Mouse (Mus musculus): ENCODE data around the gene Os9.
A peak's percentile ranks its signal among the peaks of the same experiment; 100 is the strongest.
"Not testable (repeated sequence)": the region's sequence is repeated elsewhere in the genome, so short reads cannot be mapped to it uniquely, and the experiment has no call there.

The Os9 gene

DNA sequence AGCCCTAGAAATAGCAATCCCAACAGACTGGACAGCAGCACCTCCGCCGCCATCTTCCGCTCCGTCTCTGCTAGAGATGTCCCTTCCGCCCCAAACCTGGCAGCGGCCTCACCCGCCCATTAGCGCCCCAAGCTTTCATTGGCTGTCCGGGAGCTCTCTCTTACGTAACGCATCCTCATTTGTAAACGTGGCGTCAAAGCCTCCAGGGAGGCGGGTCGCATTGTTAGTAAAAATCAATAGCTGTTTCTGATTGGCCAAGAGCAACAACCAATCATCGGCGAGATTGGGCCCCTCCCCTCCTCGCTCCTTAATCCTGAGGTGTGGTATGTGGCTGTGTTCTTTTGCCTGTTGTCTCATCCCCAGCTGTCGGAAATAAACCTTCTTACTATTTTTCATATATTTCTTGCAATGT is at the start of gene Os9:
Gene Os9, minus strand, starts transcription at position 66 of the 412 bp plus-strand sequence.
- peak; percentile 97 for DNase-seq (ENCODE audit: low read depth, low spot score)

DNA sequence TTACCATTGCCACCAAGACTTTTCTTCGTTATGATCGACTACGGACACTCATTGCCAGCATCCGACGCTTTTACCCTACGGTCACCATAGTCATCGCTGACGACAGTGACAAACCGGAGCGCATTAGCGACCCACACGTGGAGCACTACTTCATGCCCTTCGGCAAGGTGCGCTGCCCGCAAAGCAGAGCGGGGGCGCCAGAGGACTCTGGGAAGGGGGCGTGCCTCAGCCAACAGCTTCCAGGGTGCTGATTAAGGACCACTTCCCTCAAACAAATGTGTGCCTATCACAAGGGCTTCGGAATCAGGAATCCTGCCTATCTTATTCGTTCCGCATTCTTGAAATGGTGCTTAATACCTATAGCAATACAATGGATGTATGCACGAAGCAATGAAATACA is 49.1 kb upstream of the Os9 start:
- no peak for DNase-seq (ENCODE audit: low read depth, low spot score)

DNA sequence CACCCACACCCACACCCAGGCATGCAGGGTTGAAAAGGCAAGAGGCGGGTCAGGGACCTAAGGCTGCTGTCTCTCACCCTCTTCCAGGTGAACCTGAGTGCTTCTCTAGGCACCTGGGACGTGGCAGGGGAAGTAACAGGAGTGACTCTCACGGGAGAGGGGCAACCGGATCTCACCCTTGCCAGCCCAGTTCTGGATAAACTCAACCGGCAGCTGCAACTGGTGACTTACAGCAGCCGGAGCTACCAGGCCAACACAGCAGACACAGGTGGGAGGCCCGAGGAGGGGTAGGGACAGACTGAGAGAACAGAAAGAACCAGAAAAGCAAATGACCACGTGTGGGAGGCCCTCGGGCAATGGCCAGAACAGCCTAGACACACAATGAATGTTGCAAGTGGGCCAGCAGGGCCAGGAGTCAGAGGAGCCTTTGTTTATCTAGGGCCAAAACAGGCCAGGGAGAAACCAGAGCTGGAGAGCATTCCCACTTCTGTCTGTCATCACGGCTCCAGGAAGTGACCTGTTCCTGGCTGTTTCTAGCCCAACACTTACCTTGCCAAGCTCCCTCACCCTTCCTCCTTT is 46.8 kb upstream of the Os9 start:
- DNase-seq (ENCODE audit: low read depth, low spot score): no peak

DNA sequence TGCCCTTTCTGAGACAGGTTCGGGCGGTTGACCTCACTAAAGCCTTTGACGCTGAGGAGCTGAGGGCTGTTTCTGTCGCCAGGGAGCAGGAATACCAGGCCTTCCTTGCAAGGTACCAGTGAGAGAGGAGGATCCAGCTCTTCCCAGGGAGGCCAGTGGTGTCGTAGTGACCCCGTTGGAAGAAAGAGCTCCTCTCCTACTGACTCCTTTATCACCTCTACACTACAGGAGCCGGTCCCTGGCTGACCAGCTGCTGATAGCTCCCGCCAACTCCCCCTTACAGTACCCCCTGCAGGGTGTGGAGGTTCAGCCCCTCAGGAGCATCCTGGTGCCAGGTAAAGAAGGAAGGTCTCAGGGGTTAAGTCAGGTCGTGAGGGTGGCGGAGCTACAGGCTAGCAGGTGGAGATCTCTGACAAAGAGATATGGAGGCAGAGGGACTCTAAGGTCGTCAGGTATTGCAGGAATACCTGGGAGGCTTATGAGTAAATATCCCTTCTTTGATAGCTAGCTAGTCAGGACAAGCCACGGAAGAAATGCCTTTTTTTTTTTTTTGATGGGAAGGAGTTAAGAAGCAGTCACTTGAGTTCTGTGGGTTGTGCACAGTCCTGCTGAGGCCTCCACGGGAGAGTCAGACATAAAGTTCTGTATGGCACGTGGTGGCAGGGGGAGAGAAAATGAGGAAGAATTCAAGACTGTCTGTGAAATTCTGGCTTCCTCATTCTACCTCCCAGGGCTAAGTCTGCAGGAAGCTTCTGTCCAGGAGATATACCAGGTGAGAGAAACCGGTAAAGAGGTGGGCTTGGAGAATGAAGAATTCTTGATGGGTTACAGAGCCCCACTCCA is 46.1 kb upstream of the Os9 start:
- no peak for DNase-seq (ENCODE audit: low read depth, low spot score)

DNA sequence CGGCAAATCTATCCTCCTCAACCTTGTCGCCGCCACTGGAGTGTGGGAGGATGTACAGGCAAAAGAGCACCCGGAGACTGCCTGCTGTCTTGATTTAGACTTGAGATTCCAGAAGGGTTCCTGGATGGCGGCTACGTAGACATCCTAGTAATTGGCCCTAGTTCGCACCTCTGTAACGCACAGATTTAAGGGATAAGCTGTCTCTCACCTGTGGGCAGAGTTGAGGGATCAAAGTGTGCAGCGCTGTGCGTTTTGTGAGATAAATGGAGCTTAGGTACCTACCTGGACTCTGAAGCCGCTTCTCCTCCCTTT is 45.4 kb upstream of the Os9 start:
- DNase-seq (ENCODE audit: low read depth, low spot score): no peak

DNA sequence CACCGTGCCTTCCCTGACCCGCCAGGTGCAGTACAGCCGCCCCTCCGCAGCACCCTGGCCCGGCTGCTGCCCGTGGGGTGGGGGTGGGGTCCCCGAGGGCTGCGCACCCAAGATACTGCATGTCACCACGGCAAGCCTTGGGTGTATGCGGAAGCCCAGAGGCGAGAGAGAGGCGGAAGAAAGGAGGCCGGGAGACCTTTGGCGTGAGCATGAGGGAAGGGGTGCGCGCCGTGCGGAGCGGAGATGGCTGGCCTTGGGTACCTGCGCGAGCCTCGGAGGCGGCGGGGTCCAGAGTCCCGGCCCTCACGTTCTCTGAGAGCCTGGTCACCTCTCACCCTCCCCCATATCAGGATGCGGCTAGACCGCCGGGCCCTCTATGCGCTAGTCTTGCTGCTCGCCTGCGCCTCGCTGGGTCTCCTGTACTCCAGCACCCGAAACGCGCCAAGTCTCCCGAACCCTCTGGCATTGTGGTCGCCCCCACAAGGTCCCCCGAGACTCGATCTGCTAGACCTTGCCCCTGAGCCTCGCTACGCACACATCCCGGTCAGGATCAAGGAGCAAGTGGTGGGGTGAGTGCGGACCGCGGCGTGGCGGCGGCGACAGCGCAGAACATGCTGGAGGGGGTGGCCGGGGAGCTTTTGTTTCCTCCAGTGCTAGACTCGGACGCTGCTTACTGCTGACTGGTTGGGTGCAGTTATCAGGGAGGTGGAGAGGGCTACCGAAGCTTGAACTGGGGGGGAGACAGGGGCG is 44.9 kb upstream of the Os9 start:
- DNase-seq (ENCODE audit: low read depth, low spot score): no peak

DNA sequence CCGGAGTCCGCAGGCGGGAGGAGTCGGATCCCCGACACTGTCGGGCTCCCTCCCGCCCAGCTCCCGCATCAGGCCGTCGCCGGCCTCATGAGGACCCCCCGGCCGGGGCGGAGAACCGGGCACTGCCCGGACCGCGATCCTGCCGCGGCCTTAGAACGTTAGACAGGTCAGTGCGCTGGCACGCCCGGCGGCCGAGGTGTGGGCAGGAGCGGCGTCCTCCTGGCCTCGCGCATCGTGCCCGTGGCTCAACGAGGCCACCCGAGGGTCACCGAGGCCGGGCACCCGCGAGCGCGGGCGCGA is 44.4 kb upstream of the Os9 start:
- DNase-seq (ENCODE audit: low read depth, low spot score): no peak

DNA sequence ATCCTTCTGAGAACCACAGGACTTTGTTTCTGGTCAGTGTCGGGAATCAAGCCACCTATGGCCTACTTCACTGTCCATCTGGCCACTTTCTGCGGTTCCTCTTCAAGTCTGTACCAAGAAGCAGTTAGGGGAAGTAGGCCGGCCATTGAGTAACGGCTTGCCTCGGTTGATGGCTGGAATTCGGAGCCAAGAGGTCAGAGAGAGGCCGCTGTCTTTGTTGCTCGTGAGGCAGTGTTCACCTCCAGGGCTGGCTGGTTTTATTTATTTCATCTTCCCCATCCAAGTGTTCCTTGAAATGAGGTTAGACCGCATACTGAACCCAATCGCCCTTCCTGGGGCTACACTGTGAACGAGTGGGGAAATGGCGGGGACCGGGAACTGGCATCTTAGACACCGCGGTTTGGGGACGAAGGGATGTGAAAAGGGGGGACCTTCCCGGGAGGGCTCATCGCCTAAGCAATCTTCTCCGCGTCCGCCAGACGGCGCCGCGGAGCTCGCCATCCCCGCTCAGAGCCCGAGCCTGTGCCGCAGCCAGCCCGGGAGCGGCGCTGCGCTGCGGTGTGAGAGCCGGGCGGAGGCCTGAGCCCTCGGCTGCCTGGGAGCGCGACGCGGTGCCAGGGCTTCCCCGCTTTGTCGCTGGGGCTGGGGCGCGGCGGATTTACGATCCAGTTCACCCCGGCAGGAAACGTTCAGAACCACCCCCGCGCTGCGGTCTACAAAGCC is 43.9 kb upstream of the Os9 start, which contains the start of gene B4galnt1:
Gene B4galnt1, plus strand, starts transcription at position 595 of the 723 bp plus-strand sequence.
- DNase-seq (ENCODE audit: low read depth, low spot score): peak; percentile 73

DNA sequence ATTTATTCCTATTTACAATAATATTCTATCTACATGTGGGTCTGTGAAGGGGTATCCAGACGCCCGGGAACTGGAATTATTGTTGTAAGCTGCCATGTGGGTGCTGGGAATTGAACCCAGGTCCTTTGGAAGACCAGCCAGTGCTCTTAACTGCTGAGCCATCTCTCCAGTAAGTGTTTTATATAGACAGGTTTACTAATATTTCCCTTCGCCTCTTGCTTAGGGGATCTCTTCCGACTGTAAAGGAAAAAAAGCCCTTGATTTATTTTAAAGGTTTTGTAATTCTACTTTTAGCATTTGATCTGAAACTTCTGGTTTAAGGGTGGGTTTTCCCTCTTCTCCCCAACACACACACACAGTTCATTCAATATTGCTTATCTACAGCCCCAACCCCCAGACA is 43.3 kb upstream of the Os9 start:
- DNase-seq (ENCODE audit: low read depth, low spot score): no peak

DNA sequence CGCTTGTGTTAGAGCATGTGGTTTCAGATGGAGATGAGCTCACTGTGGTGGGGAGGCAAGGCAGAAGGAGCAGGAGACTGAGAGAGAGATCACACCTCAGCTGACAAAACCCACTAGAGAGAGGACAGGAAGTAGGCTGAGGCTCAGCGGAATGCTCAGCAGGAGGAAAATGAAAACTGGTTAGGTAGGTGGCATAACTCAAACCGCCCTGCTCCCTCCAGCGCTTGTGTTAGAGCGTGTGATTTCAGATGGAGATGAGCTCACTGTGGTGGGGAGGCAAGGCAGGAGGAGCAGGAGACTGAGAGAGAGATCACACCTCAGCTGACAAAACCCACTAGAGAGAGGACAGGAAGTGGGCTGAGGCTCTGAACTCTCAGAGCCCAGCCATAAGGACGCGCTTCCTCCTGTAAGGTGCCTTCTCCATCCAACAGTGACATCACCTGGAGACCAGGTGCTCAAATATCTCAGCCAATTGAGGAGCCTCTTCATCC is 41.9 kb upstream of the Os9 start:
- DNase-seq (ENCODE audit: low read depth, low spot score): not testable (repeated sequence)

DNA sequence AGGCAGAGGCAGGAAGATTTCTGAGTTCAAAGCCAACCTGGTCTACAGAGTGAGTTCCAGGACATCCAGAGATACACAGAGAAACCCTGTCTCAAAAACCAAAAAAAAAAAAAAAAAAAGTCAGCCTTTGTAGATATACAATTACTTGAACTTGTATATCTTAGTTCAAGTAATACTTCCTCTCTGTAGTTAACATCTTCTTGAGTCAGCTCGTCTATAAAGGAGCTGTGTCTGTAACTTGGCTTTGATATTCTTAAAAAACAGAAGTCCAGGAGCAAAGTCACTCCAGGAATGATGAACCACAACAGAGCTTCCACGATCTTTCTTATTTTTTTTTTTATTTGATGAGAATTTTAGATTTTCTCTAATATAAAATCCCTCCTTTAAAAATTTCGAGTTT is 39.8 kb upstream of the Os9 start:
- DNase-seq (ENCODE audit: low read depth, low spot score): no peak

DNA sequence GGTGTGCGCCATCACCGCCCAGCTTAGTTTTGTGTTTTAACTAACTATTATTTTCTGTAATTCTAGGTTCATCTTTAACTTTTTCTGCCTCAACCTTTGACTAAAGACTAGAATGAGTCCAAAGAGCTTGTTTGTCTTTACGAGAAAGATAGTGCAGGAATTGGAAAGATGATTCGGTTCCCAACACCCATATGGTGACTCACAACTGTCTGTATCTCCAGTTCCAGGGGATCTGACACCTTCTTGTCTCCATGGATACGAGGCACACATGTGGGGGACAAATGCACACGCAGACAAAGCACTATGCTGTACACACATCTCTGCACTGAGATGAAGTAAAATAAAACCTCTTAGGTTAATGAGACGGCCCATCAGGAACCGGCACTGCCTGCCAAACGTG is 39.1 kb upstream of the Os9 start:
- DNase-seq (ENCODE audit: low read depth, low spot score): no peak

DNA sequence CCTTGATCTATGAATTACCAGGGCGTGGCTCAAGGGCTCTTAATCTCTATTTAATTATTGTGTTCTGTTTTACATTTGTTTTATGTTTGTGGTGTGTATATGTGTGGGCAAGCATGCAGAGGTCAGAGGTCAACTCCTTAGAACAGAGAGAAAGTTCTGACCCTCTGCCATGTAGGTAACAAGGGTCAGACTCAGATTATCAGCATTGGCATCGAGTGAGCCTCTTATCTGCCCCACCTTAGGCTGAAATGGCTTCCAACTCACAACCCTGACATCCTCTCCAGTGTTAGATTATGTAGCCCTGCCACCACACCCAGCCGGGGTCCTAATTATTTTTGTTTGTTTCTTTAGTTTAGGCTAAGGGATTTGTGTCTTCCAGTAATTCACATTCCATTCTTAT is 37.5 kb upstream of the Os9 start:
- DNase-seq (ENCODE audit: low read depth, low spot score): no peak

DNA sequence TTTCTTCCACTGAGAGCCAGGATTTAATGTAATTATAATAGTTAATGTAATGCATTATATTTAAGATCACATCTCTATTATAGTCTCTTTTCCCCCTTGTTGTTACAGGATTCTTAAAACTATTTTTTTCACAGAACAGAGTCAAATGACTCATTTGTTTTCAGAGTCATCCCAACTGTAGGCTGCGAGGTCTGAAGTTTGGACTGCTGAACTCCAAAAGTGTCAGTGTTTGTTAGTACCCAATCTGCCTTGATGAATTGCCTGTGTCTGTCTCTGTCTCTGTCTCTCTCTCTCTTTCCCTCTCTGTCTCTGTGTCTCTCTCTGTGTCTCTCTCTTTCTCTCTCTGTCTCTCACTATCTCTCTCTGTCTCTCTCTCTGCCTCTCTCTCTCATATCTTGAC is 35.6 kb upstream of the Os9 start:
- DNase-seq (ENCODE audit: low read depth, low spot score): no peak

DNA sequence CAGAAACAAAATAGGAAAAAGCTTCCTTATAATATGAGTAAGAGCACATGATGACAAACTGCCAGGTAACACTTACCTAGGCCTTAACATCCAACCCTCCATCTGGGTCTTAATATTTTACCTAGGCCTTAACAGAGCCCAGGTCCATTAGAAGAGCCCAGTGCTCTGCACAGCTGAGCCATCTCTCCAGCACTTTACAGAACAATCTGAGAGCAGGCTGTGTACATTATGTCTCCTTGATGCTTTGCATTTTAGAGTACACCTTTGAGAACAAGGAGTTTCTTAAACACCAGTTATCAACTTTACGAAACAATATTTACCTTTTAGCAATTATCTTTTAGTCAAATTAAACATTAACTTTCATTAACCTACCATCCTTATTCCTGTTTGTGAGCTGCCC is 35.2 kb upstream of the Os9 start:
- no peak for DNase-seq (ENCODE audit: low read depth, low spot score)

DNA sequence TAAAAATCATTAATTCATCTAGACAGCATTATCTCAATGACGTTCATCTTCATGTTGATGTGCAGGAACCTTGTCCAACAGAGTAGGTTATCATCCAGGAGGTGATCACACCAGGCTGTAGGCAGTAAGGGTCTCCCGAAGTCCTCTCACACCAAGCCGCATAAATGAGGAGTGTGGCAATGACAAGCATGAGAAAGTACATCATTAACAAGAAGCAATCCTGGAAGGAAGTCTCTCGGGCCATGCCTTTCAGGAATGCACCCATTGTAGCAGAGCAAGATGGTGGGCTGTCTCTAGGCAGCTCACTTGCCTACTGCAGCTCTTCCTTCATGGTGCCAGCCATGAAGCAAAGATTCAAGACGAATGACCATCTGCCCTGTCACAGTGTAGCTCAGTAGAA is 33.7 kb upstream of the Os9 start:
- no peak for DNase-seq (ENCODE audit: low read depth, low spot score)

DNA sequence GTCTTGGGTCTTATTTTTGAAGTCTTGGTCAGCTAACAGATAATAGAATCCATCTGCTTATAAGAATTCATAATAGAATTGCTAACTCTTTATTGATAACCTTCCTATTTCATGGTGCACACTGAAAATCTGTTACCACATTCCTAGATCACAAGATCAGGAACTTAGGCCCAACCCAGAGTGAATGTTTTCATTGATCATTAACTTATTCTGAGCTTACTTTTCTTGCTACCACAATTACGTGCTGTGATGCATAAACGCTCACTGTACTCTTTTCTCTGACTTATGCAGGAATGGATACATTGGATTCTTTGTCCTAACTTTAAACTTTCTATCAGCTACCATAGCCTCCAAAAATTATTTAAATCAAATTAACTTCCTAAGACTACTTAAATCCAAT is 33.3 kb upstream of the Os9 start:
- DNase-seq (ENCODE audit: low read depth, low spot score): no peak

DNA sequence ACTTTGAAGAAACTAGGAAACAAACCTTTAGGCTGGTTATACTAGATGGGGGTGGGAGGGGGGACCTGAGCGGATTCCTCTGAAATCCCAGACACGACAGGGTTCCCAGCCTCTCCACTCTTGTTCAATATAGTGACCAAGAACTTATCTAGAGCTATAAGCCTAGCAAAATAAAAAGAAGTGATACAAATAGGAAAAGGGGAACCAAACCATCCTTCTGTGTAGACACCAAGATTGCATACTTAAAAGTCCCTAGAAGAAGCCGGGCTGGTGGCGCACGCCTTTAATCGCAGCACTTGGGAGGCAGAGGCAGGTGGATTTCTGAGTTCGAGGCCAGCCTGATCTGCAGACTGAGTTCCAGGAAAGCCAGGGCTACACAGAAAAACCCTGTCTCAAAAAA is 32.4 kb upstream of the Os9 start:
- no peak for DNase-seq (ENCODE audit: low read depth, low spot score)

DNA sequence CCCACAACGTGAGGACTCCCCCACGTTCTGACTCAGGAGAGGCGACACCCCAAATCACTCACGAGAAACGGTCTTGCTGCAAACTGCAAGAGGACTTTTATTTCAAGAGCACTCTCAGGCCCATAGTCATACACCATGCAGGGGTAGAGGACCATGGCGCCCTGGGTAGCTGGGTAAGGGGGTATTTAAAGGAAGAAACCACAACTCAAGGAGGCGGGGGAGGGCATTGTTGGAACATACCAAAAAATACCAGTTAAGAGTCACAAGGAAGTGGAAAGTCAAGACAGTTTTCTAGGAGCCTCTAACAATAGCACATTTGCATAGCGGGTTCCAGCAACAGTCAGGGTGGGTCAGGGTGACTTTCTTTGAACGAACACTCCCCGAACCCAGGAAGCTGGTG is 31.6 kb upstream of the Os9 start:
- DNase-seq (ENCODE audit: low read depth, low spot score): not testable (repeated sequence)

DNA sequence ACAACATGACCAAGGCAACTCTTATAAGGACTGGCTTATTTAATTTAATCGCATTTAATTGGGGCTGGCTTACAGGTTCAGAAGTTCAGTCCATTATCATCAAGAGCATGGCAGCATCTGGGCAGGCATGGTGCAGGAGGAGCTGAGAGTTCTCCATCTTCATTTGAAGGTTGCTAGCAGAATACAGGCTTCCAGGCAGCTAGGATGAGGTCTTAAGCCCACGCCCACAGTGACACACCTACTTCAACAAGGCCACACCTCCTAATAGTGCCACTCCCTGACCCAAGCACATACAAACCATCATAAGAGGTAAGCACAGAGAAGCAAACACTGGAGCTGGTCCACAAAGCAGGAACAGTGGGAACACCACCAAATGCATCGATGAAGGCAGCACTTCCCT is 30.3 kb upstream of the Os9 start:
- DNase-seq (ENCODE audit: low read depth, low spot score): not testable (repeated sequence)

DNA sequence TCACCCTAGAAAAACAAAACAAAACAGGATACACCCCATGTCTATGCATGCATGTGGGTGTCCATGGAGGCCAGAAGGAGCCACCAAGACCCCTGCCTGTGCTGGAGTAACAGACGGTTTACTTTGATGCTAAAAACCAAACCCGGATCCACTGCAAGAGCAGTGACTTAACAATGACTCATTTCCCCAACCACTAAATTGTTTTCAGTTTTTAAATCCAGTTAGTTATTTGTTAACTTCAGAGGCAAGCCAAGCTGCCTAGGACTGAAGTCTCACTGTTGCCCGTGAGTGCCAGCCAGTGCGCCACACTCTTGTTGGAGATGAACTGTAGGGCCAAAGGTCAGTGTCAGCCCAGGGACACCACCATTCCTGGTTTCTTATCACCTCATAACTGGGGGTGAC is 29.5 kb upstream of the Os9 start:
- no peak for DNase-seq (ENCODE audit: low read depth, low spot score)

DNA sequence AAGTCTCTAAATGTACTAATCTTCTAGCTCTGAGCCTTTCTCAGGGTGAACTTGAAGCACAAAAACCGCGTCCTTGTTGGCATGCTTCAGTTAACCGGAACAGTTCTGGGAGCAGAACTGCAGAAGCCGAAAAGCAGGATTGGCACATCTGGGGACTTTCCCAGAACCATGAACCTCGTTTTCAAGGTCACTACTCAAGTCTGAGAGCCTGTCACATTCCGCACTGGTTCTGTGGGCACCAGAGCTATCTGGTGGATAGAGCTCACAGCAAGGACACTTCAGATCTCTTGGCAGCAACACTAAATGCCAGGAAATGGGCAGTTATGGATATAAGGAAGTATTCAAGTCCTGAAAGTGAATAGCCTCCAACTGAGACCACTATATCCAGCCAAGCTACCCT is 26.2 kb upstream of the Os9 start:
- no peak for DNase-seq (ENCODE audit: low read depth, low spot score)

All from WW6 (cell line).